7 mouse cellular contexts compared by ENCODE assay signal in the genomic region with DNA sequence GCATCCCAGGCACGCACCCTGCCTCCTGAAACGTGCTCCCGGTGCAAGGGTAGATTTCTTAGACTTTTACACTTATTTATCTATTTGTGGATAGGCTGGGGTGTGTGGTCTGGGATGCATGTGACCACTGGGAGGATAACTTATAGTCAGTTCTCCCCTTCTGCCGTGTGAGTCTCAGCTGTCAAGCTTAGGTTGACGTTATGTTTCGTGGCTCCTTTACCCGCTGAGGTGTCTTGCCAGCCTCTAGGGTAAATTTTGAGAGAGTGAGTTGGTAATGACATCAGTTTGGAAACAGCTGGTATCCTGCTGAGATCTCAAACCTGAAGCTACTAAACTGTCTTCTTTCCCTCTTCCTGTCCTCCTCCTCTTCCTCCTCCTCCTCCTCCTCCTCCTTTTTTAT. TPM values are rescaled to one million over a fixed set of nuclear protein-coding genes. Genes with fewer than 3 reads are reported as not detected.
DNase-seq lines count a peak whose midpoint lies in the region; ATAC-seq and TF ChIP-seq lines count a peak whose summit lies in the region.

No protein-coding gene starts in this region.

- DNase-seq in retina, postnatal 1 day = peak; percentile 32
- DNase-seq in retina, embryonic 14.5 days (ENCODE audit: low spot score) = no peak
- DNase-seq in cerebellum, postnatal 14 days = no peak
- no peak for DNase-seq in adrenal gland, adult 2 months

- H3K9me3 ChIP-seq in limb, embryonic 13.5 days = no peaks in the 10 kb centered on the region

- ATAC-seq in limb, embryonic 13.5 days (ENCODE audit: low FRiP score, low read depth) = no peak

- TF ChIP-seq CTCF in embryonic fibroblast, embryonic 13.5 days (IDR thresholded peaks at IDR 0.05; ENCODE audit: borderline replicate concordance, insufficient read depth, low read length) = no peak
- no peak for TF ChIP-seq CTCF in olfactory bulb, adult 2 months (IDR thresholded peaks at IDR 0.05; ENCODE audit: insufficient read depth, low read depth, low read length)

- peak overlapping the region; percentile 65 for H3K4me2 ChIP-seq in limb, embryonic 13.5 days (replicated peaks)

- H3K4me1 ChIP-seq in embryonic fibroblast, embryonic 13.5 days (ENCODE audit: control insufficient read depth, insufficient read depth, low read length) = peaks cover 4% of the 10 kb centered on the region; the same call in 1 of the 2 replicates
- peaks cover 22% of the 10 kb centered on the region for H3K4me1 ChIP-seq in limb, embryonic 13.5 days
- H3K4me1 ChIP-seq in olfactory bulb, adult 2 months (ENCODE audit: control insufficient read depth, insufficient read depth, low read length) = peaks cover 10% of the 10 kb centered on the region

- peak overlapping the region; percentile 67 for H3K9ac ChIP-seq in limb, embryonic 13.5 days

- H3K4me3 ChIP-seq in embryonic fibroblast, embryonic 13.5 days (ENCODE audit: insufficient read depth, low read length) = peak overlapping the region; percentile 40
- peak overlapping the region; percentile 42 for H3K4me3 ChIP-seq in limb, embryonic 13.5 days
- H3K4me3 ChIP-seq in olfactory bulb, adult 2 months (ENCODE audit: insufficient read depth, low read depth, low read length) = peak overlapping the region; percentile 37

- H3K27ac ChIP-seq in embryonic fibroblast, embryonic 13.5 days (ENCODE audit: insufficient read depth, low read length) = no peak overlapping the region
- H3K27ac ChIP-seq in limb, embryonic 13.5 days = peak overlapping the region; percentile 52; the same call in 1 of the 2 replicates
- peak overlapping the region; percentile 81 for H3K27ac ChIP-seq in olfactory bulb, adult 2 months (ENCODE audit: insufficient read depth, low read depth, low read length)

- 20% methylated on average over 7 of the region's 7 CpGs for WGBS in limb, embryonic 13.5 days
- WGBS in olfactory bulb, adult 2 months = 7% methylated on average over 7 of the region's 7 CpGs

- TF ChIP-seq POLR2A in embryonic fibroblast, embryonic 13.5 days (IDR thresholded peaks at IDR 0.05; ENCODE audit: low read depth, low read length) = no peak
- no peak for TF ChIP-seq POLR2A in olfactory bulb, adult 2 months (IDR thresholded peaks at IDR 0.05; ENCODE audit: insufficient read depth, low read depth, low read length)

- H3K27me3 ChIP-seq in limb, embryonic 13.5 days = no peaks in the 10 kb centered on the region

- H3K36me3 ChIP-seq in limb, embryonic 13.5 days = peaks cover 4% of the 10 kb centered on the region; the same call in 1 of the 2 replicates

RNA-seq across cellular contexts. Expression of gene Tsga10ip, which starts 3.6 kb away (rescaled TPM):
- polyA plus RNA-seq in embryonic fibroblast, embryonic 13.5 days (2011; ENCODE audit: insufficient read length, low read depth, missing spikeins) = not detected in 2 replicates
- 0.15 and 0.31 TPM in 2 replicates for polyA plus RNA-seq in limb, embryonic 13.5 days (2015; fragmentation: Nextera tagmentation; extraction: Ambion mirVana)
- not detected in 2 replicates for polyA plus RNA-seq in olfactory bulb, adult 2 months (2012; ENCODE audit: insufficient read depth, insufficient read length, low replicate concordance, missing spikeins)
- not detected for total RNA-seq in adrenal gland, adult 2 months (2021)
- polyA plus RNA-seq in adrenal gland, adult 2 months (2012; rRNA removed) = not detected in 2 replicates

RNA-seq across cellular contexts. Expression of gene Sart1, which starts 17.4 kb away (rescaled TPM):
- polyA plus RNA-seq in embryonic fibroblast, embryonic 13.5 days (2011; ENCODE audit: insufficient read length, low read depth, missing spikeins) = 34.7 and 35.3 TPM in 2 replicates
- polyA plus RNA-seq in limb, embryonic 13.5 days (2015; fragmentation: Nextera tagmentation; extraction: Ambion mirVana) = 81.8 and 84.8 TPM in 2 replicates
- not detected in 2 replicates for polyA plus RNA-seq in olfactory bulb, adult 2 months (2012; ENCODE audit: insufficient read depth, insufficient read length, low replicate concordance, missing spikeins)
- 10 to 100 TPM; 72.2 to 88.9 TPM for total RNA-seq in adrenal gland, adult 2 months (2021)
- 5.4 and 8.1 TPM in 2 replicates for polyA plus RNA-seq in adrenal gland, adult 2 months (2012; rRNA removed)

RNA-seq across cellular contexts. Expression of gene Drap1, which starts 18.9 kb away (rescaled TPM):
- 152 and 169 TPM in 2 replicates for polyA plus RNA-seq in embryonic fibroblast, embryonic 13.5 days (2011; ENCODE audit: insufficient read length, low read depth, missing spikeins)
- 301 and 336 TPM in 2 replicates for polyA plus RNA-seq in limb, embryonic 13.5 days (2015; fragmentation: Nextera tagmentation; extraction: Ambion mirVana)
- polyA plus RNA-seq in olfactory bulb, adult 2 months (2012; ENCODE audit: insufficient read depth, insufficient read length, low replicate concordance, missing spikeins) = not detected in 2 replicates
- total RNA-seq in adrenal gland, adult 2 months (2021) = 100 to 1,000 TPM; 273 to 290 TPM
- polyA plus RNA-seq in adrenal gland, adult 2 months (2012; rRNA removed) = 127 and 159 TPM in 2 replicates

RNA-seq across cellular contexts. Expression of gene AI837181, which starts 19.0 kb away (rescaled TPM):
- 47.2 and 48.3 TPM in 2 replicates for polyA plus RNA-seq in embryonic fibroblast, embryonic 13.5 days (2011; ENCODE audit: insufficient read length, low read depth, missing spikeins)
- 74.6 and 77.9 TPM in 2 replicates for polyA plus RNA-seq in limb, embryonic 13.5 days (2015; fragmentation: Nextera tagmentation; extraction: Ambion mirVana)
- not detected in 2 replicates for polyA plus RNA-seq in olfactory bulb, adult 2 months (2012; ENCODE audit: insufficient read depth, insufficient read length, low replicate concordance, missing spikeins)
- total RNA-seq in adrenal gland, adult 2 months (2021) = 10 to 100 TPM; 48.8 to 53.3 TPM
- 109 and 115 TPM in 2 replicates for polyA plus RNA-seq in adrenal gland, adult 2 months (2012; rRNA removed)

RNA-seq across cellular contexts. Expression of gene Banf1, which starts 39.0 kb away (rescaled TPM):
- 149 and 154 TPM in 2 replicates for polyA plus RNA-seq in embryonic fibroblast, embryonic 13.5 days (2011; ENCODE audit: insufficient read length, low read depth, missing spikeins)
- polyA plus RNA-seq in limb, embryonic 13.5 days (2015; fragmentation: Nextera tagmentation; extraction: Ambion mirVana) = 442 and 445 TPM in 2 replicates
- polyA plus RNA-seq in olfactory bulb, adult 2 months (2012; ENCODE audit: insufficient read depth, insufficient read length, low replicate concordance, missing spikeins) = not detected in 2 replicates
- total RNA-seq in adrenal gland, adult 2 months (2021) = 100 to 1,000 TPM; 138 to 155 TPM
- 99.6 and 110 TPM in 2 replicates for polyA plus RNA-seq in adrenal gland, adult 2 months (2012; rRNA removed)
